Mouse (Mus musculus) cerebellum, adult 11 months (tissue): ENCODE results near the gene Tbx3.

Source experiments
- DNase-seq: peaks from one replicate; pipeline ENCODE4 v3.0.0; 2022

The Tbx3 gene

DNA sequence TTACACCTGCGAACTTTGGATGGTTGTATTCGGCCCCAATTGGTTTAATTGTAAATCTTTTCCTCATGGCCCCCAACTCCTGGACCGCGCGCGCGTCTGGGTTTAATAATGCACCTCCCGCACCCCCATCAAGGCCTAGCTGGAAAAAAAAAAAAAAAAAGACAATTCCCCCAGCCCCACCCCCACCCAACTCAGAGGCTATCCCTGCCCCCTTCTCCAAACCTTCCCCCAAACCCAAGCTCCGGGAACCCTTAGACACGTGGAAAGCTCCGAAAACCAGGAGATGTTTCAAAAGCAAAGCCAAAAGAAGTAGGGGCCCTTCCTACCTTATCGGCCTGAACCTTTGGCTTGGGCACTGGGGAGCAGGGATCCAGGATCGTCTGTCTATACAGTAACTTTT is 8.1 kb upstream of the Tbx3 start:
- no peak for DNase-seq

DNA sequence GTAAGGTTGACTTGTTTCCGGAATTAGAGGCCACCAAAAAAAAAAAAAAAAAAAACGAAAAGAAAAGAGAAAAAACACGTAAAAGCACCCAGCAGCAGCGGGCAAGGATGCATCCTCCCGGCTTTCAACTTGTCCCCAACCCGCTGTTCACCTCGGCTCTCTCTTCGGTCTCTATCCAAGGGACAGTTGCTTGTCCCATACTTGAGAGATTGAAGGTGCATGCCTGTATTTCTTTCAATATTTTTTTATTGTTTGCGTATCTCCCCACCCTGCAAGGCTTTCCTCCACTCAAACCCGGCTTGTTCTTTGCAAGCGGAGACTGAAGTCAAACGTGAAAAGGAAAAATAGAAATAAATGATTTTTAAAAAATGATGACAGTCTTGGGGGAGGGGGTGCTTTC is 7.7 kb upstream of the Tbx3 start:
- DNase-seq = no peak

DNA sequence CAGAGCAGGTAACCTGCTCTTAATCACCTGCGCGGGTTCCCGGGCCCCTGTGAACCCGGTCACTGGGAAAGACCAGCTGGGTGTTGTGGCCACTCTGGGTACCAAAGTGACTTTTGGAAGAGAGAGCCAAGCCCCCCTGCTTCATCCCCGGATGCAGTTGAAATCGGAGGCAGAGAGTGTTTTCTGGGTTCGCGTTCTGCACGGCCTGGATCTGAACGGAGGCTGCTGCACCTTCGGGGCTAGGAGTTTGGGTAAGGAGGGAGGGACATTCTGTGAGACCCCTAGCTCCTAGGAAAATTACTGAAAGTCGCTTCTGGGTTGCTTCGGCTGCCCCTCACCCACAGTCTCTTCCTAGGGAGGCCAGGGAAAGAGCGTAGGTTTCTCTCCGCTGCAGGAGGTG is 7.2 kb upstream of the Tbx3 start:
- no peak for DNase-seq

DNA sequence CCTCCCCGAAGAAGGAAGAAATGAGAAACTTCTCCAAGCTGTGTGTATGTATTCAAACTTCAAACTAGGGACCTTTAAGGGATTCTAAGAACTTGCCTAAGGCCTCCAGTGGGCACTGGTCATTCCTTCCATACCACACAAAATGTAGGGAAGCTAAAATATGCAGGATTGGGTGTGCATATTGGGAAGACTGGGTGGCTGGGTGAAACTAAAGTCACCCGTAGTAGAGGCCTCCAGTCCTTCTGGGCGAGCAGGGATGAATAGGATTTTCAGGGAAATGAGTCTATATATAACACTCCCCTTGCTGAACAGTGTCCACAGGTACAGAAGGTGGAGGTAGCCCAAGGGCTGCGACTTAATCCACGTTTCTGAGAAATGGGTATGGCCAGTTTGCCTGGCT is 6.7 kb upstream of the Tbx3 start:
- DNase-seq = no peak

DNA sequence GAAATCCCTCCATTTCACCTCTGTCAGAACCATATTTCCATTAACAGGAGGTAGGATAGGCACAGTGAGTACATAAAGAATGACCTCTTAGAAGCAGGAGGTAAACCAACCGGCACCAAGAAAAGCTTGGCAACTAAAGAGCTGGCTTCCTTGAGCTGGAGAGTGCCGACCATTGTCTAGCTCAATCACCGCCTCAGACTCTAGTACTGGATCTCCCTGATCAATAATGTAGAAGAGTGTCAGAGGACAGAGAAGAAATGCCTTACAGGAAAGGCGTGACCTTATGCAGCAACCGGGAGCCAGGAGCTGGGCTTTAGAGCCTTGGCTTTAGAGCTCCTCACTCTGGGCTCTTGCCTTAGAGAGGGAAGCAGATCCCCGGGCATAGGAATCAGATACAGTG is 4.7 kb upstream of the Tbx3 start:
- no peak for DNase-seq

DNA sequence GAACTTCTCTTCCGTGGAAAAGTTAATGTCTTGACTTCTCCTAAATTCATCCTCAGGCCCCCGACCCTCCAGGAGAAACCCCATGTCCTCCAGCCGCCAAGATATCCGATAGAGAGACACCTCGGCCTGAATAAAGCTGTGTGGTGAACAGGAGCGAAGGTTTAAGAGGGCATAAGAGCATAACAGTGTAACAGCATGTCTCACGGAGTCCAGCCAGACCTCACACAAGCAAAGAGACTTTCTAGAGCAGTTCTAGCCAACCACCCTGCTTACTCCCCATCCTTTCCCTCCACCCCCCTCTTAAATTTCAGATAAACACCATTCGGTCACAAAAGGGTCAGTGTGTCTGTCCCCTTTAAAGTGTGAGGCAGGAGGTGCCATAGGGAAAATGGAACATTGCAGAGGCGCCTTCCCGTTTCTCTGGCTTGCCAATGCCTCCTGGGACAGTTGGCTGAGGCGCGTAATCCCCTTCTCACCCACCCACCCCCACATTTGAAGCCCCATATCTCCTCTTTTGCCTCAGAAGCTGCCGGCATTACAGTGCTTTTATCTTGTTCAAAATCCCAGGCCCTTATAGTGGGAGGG is 3.0 kb upstream of the Tbx3 start:
- DNase-seq = no peak

DNA sequence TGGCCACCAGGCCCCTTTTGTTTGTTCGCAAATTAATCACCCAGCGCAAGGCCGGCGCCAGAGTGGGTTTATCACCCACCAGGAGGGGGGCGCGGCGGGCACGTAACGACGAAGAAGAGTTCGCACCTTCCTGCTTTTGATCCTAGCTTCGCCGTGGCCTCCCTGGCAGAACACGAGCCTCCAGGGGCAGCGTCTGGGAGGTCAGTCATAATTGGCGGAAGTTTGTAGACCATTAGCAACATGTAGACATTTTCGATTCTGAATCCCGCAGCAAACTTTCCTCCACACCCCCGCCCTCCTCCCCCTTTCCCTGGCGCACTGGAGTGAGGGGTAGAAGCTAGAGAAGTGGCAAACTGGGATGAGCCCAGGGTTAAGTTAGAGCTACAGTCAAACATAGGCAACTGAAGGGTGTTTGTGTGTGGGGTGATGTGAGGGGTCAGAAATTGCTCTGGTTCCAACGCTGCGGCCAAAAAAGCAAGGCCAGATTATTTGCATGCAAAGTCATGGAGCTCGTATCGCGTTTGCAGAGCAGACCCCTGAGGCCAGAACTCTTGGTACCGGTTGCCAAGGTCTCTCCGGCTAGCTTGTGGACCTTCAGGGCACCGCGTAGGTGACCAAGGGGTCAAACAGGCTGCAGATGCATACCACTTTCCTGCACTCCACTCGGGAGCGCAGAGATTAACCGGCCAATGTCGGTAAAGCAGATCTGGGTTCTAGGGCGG is 2.1 kb upstream of the Tbx3 start:
- DNase-seq = no peak

DNA sequence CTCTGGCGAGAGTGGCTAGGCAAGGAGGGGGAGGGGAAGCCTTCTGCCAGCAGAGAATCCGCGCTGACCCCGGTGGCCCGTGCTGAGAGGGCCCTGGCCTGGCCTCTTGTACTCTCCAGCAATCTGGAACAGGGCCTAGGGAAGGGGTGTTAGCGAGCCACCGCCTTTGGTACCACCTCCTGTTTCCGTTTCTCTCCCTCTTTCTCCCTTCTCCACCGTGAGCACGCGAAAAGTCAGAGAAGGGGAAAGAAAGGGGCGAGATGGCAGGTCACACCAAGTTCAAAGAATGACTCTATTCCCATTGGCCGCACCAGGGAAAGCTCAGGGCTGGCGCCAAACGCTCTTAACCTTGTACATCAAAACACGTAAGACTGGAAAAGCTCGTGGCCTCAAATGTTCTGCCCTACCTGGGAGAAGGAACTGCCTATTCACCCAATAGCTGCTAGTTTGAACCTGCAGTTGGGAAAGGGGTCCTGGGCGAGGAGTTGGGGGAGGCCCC is 1.5 kb upstream of the Tbx3 start:
- DNase-seq = no peak

DNA sequence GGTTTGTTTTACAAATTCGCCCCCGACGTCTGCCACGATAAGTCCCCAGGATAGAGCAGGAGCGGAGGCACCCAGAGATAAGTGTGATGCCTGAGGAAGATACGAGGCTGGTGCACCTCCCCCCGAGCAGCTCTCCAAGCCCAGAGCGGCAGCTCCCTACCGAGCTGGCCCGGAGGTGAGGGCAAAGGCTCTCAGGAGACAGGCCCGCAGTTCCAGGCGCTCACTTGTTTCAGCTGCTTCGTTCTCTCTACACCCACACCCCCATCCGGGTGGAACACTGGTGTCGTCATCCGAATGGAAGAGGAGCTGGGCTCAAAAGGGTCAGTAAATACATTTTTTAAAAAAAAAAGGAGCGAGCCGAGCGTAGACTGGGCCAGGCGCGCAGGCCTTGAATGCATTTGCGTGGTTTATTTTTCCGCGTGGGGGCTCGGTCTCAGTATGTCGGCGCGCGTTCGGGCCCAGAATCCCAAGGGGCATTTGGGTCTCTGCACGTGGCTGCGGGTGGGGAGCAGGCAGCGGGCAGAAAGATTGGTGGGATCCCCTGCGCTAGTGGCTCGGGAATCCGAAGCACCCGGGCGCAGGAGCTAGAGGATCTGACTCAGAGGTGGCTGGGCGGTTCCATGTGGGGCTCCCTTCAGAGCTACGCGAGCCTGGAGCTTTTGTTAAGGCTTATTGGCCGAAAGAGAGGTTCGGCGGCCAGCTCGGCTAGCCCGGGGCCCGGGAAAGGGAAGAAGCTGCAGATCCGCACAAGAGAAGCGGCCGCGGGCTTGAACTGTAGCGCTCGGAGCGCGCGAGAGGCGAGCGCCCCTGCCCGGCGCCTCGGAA is 516 bp upstream of the Tbx3 start:
- DNase-seq = no peak

DNA sequence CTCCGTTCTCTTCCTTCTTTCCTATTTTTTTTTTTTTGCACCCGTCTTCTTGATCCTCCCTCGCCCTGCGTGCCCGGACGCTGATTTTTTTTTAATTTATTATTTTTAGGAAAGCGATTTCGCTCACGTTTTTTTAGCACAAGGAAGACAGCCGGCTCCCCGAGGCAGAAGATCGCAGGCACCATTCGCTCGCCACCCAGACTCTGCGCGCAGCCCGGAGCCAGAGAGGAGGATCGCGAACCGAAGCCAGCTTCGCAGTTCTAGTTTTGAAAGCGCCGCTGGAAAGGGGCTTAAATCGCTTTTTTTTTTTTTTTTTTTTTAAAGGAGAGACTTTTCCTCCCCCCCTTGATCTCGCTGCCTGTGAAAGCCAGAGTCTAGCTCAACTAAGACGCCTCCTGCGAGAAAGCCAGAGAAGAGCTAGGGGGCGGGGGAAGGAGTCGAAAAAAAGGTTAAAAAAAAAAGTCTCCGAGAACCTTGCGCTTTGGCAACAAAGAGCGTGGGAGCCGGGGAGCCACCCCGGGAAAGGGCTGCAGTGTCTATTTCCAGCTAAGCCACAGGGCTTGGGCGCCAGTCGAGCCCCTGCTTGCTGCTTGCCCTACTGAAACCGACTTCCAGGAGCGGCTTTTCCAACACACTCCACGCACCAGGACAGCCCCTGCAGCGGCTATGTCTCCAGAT is 794 bp downstream of the Tbx3 start:
- no peak for DNase-seq

DNA sequence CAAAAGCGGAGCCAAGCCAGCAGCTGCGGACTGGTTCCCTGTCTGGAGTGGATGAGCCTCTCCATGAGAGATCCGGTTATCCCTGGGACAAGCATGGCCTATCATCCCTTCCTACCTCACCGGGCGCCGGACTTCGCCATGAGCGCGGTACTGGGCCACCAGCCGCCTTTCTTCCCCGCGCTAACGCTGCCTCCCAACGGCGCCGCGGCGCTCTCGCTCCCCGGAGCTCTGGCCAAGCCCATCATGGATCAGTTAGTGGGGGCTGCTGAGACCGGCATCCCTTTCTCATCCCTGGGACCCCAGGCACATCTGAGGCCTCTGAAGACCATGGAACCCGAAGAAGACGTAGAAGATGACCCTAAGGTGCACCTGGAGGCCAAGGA is 1.5 kb downstream of the Tbx3 start:
- DNase-seq = no peak

DNA sequence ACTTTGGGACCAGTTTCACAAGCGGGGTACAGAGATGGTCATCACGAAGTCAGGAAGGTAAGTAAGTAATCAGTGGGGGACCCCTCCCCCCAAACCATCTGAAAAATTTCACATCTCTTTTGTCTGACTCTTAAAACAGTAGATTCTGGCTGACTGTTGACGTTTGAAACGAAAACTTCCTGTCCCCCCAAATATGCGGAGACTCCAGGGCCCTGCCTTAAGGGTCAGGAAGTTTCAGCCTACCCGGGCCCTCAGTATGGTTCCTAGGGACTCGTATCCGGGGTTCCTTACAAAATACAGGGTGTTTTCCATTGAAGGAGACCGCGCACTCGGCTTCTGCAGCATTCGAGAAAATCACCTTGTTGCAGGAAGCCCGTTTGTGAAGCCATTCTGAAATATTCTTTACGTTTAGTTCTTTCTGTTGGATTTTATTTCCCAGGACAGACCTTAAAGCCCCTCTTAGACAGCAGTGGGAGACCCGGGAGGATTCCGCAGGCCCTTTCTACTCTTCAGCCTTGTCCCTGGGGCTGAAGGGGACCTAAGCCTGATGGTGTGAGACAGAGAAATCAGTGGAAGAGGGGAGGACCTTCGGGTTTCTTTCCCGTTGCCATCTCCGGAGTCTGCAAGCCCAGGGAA is 2.0 kb downstream of the Tbx3 start:
- DNase-seq = no peak

DNA sequence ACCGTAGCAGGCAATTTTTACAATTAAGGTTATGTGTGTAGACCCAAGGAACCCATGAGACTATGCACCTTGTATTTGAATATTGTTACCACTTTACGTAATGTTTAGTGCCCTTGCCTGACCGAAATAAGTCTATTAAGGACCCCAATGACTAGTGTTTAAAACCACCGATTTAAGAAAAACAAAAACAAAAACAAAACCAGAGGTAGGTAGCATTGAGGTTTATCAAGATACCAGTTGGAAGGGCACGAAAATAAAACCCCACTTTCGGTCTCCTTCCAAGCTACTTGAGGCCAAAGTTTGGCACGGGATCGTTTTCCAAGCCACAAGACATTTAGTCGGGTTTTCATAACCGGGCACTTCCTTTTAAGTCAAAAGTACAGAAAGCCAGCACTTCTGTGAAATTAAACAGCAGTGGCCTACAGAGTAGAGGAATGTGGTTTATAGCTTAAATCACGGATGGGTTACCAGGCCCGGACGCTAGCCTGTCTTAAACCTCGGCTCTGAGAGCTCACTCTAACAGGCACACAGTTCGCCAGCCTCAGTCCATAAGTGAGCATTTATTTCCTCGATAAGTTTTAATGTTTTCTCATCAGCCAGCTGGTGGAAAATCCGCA is 2.6 kb downstream of the Tbx3 start:
- DNase-seq = no peak

DNA sequence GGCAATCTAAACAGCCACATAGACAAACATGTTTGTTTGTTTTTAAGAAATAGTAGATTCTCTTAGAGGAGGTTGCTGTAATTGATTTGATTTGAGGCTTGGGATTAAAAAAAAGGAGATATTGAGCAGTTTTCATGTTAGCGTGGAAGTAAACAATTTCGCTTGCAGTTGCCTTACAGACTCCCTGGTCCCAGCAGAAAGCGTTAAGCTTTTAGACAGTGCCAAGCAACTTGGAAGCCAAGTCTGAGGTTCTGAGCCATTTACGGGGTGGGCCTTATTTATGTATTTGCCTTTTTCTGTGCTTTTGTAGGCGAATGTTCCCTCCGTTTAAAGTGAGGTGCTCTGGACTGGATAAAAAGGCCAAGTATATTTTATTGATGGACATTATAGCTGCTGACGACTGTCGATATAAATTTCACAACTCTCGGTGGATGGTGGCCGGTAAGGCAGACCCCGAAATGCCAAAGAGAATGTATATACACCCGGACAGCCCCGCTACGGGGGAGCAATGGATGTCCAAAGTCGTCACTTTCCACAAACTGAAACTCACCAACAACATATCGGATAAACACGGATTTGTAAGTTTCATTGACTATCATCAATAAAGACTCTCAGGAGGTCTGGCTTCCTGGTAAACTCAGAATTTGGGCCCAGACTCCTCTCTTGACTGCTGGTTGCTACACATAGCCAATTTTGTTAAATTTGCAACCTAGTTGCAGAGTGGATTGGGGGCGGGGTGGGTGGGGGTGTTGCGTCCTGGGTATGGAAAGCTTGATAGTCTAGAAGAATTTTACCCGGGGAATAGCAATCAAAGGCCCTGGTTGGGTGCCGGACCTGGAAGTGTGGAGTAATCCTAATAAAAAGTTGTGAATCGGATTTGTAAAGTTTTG is 3.5 kb downstream of the Tbx3 start:
- no peak for DNase-seq

DNA sequence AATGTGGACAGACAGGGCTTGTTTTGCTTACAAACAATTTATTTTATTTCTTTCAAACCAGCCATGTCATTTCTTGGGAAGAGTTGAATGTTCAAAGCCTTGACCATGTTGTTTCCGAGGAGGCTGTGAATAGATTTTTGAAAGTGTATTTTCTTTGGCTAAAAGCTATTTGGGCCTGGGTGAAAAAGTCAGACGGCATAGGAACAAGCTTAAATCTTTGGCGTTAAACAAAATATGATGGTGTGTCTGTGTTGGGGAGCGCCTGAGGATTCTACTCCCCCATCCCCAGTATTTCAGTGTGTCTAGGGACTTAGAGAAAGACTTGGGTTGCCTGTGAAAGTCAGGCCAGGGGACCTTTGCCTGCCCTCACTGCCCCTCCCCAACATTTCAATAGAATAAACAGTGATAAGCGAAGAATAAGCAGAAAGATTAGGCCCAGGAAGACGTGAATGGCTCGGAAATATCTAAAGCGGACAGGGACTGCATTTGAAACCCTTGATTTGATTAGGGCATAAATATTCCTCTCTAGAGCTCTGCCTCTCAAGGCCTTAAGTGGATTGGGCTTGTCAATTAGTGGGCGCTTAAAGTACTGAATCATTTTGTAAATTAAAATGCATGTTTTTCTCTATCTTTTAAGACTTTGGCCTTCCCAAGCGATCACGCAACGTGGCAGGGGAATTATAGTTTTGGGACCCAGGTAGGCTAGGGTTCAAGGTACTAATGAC is 4.3 kb downstream of the Tbx3 start:
- DNase-seq = no peak

DNA sequence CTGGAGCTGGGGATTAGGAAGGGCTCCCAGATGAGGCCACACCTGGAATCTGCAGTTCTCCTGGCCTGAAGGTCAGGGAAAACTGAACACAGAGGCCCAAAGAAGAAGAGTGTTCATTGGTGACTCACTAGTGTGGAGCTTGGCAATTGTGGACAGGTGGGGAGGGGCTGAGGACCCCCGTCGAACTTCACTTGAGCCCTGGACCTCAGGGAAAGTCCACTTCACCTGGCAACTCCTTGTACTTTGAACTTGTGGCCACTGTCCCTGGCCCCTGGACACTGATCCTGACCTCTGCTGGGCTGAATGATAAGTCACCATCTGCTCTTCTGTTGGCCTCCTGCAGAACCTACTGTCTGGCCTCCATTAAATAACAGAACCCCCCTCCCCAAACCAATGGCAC is 5.8 kb downstream of the Tbx3 start:
- DNase-seq = no peak

DNA sequence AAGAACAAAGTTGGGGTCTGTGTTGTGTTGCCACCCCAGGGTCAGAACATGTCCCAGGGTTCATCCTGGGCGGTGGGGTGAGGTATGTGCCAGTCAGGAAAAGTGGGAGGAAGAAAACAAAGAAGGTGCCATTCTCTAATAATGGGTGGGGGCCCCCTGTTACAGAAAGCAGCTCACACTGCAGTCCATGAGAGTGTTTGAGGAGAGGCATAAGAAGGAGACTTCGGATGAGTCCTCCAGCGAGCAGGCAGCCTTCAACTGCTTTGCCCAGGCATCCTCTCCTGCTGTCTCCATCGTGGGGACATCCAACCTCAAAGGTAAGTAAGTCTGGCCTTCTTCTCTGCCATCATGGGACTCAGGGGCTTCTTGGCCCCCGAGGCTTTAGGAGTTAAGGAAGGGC is 8.0 kb downstream of the Tbx3 start:
- no peak for DNase-seq

DNA sequence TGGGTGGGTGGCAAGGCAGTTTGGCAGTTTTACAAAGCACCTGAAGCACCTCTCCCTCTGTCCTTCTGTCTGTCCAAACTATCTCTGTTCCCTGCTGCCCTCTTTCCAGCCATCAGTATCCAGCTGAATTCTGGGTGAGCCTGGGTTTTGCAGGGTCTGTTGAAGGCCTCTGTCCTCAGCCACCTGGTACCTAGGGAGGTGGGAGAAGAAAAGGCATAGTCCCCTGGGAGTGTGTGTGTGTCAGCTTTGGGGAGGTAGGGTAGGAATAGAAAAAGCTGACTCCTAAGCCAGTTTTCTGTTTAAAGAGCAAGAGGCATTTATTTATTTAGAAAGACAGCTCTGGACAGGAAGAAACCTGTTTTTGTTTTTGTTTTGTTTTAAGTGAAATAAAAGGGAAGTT is 8.6 kb downstream of the Tbx3 start:
- no peak for DNase-seq

DNA sequence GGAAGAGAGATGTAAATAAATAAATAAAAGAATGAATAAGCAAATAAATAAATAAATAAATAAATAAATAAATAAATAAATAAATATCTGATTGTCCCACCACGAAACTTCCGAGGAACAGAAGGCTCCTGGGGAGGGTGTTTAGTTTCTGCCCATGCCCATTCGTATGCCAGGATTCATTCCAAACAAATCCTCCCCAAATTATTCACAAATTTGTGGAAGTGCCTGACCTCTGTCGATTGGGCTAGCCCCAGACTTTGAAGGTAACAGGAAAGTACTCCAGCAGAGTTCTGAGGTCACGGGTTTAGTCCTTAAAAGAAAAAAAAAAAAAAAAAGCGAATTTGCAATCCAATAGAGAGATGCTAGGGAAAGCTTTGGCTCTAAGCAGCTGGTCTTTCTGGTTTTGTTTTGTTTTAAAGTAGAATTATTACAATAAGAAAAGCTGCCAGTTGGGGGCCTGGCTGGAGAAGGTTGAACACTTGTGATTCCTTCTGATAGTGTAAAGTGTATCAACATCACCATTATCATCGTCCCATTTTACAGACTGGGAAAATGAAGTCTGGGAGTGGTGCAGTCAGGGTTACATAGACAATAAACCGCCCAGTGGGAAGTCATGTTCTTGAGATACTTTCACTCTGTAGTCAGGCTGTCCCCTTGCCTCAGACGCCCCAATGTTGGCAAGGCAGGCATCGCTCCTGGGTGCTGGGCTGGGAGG is 9.3 kb downstream of the Tbx3 start:
- DNase-seq = no peak
